Mouse (Mus musculus) embryonic facial prominence, embryonic 11.5 days (tissue): ENCODE results near the gene Wdr70. TPM values are rescaled to one million over a fixed set of nuclear protein-coding genes. Genes with fewer than 3 reads are reported as not detected.

Source experiments
- ATAC-seq: fragments of 200-750 bp; cut with Nextera tagmentation; replicated peaks from 2 replicates; pipeline ENCODE4 v1.8.0; 2017; ENCODE audit warnings: low read depth; ENCODE audit not compliant: insufficient number of reproducible peaks, low FRiP score, low TSS enrichment
- DNase-seq: peaks from one replicate; pipeline ENCODE4 v3.0.0-alpha.2; 2015; ENCODE audit warnings: low spot score
- H3K27ac ChIP-seq: fragments of 300-500 bp; sonication (generic); replicated peaks from 2 replicates; pipeline ENCODE4 v1.5.1; 2014; ENCODE audit warnings: mild to moderate bottlenecking, low read depth, low read length, control low read depth
- H3K27me3 ChIP-seq: fragments of 300-500 bp; sonication (generic); 2 replicates; pipeline ENCODE4 v1.6.1; 2014; ENCODE audit warnings: mild to moderate bottlenecking, low read length, moderate library complexity, mixed read lengths; ENCODE audit not compliant: control insufficient read depth, insufficient read depth
- H3K36me3 ChIP-seq: fragments of 300-500 bp; sonication (generic); replicated peaks from 2 replicates; pipeline ENCODE4 v1.6.1; 2014; ENCODE audit warnings: low read depth, mild to moderate bottlenecking, low read length, moderate library complexity, mixed read lengths; ENCODE audit not compliant: control insufficient read depth, insufficient read depth
- H3K4me1 ChIP-seq: fragments of 300-500 bp; sonication (generic); 2 replicates; pipeline ENCODE4 v1.6.1; 2014; ENCODE audit warnings: low read length, mixed read lengths; ENCODE audit not compliant: control insufficient read depth, insufficient read depth
- H3K4me2 ChIP-seq: fragments of 300-500 bp; sonication (generic); 2 replicates; pipeline ENCODE4 v1.6.1; 2014; ENCODE audit warnings: low read depth, mild to moderate bottlenecking, control low read depth, low read length, moderate library complexity
- H3K4me3 ChIP-seq: fragments of 300-500 bp; sonication (generic); 2 replicates; pipeline ENCODE4 v1.5.1; 2014; ENCODE audit warnings: low read depth, low read length, control low read depth
- H3K9ac ChIP-seq: fragments of 300-500 bp; sonication (generic); replicated peaks from 2 replicates; pipeline ENCODE4 v1.6.1; 2014; ENCODE audit warnings: mild to moderate bottlenecking, control low read depth, low read length
- H3K9me3 ChIP-seq: fragments of 300-500 bp; sonication (generic); replicated peaks from 2 replicates; pipeline ENCODE4 v1.6.1; 2016; ENCODE audit warnings: mild to moderate bottlenecking, low read length, inconsistent platforms, mixed read lengths; ENCODE audit not compliant: control insufficient read depth
- WGBS: fragments of 180-500 bp; shearing (Covaris S2); extraction: QIAGEN DNeasy Blood & Tissue Kit; methylation state at CpG from one replicate; pipeline ENCODE4 v1.1.7; 2014; 5-methylcytosine and 5-hydroxymethylcytosine counted together
- polyA plus RNA-seq: library from polyadenylated mRNA; unstranded; fragments of >200 nt; fragmentation: Nextera tagmentation; extraction: Ambion mirVana; gene quantifications from 2 replicates; pipeline ENCODE4 v1.2.1, GENCODE M21; 2014

The Wdr70 gene
- polyA plus RNA-seq, 1 experiment from 2014 or later, result 68.8 TPM

DNA sequence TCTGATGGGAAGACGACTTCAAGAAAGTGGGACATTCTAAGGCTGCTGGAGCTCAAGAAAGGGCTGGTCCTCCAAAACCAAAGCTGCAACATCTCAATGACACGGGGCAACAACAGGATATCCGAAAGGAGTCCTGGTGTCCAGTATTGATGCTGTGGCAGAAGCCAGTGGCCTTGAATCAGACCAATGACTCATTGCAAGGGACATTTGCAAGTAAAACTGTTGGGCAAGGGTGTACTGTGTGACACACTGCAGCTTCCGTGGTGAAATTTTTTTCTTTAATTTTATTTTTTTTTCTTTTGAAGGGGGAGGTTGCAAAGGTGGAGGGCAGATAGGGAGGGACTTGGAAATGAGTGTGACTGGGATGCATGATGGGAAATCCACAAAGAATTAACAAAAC is 256.6 kb downstream of the Wdr70 start:
- no peak overlapping the region for H3K27ac ChIP-seq
- no peaks in the 10 kb centered on the region for H3K27me3 ChIP-seq
- H3K36me3 ChIP-seq, result no peaks in the 10 kb centered on the region
- no peak overlapping the region for H3K4me3 ChIP-seq
- DNase-seq (no peak), ATAC-seq (no peak)
- WGBS, result 88% methylated on average over 4 of the region's 4 CpGs
- no peak overlapping the region for H3K9ac ChIP-seq
- no peaks in the 10 kb centered on the region for H3K4me1 ChIP-seq
- H3K9me3 ChIP-seq, result no peaks in the 10 kb centered on the region
- no peak overlapping the region for H3K4me2 ChIP-seq

DNA sequence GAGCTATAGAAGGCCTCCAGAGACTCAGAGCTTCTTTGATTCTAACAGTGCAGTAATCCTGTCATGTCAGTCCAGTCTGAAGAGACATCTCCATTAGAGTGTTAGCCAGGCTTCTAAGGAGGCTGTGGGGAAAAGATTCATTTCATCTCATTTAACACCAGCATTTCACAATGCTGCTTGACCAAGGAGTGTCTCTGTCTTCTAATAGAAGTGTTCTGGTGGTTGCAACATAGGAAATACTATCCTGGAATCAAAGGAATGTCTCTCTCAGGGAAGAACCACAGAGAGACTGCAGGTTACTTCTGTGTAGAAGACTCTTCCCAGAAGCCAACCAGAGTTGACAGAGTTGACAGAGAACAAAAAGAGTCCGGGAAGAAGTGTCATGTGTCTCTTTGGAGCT is 257.3 kb downstream of the Wdr70 start:
- Histone ChIP-seq H3K27ac (no peak overlapping the region), H3K36me3 (no peaks in the 10 kb centered on the region), H3K9ac (no peak overlapping the region), H3K9me3 (no peaks in the 10 kb centered on the region), H3K4me1 (no peaks in the 10 kb centered on the region), H3K4me3 (no peak overlapping the region), H3K27me3 (no peaks in the 10 kb centered on the region), H3K4me2 (no peak overlapping the region)
- ATAC-seq (no peak), DNase-seq (no peak)
- 81% methylated on average over 1 of the region's 1 CpGs for WGBS

DNA sequence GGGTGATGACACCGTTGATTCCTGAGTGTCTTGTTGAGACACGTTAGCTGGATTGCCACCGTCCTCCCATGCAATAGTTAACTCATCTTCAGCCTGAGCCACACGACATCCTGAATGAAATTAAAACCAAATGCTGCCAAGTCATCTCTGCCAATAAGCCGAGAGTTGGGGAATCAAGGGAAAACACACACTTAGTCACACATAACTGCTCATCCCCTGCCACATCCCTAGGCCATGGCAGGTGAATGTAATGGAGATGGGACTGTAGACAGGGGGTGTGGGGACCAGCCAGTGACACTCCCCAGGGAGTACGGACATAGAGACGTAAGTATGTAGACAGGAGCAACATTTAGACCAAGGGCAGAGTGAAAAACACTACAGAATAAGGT is 260.1 kb downstream of the Wdr70 start:
- 56% methylated on average over 7 of the region's 7 CpGs for WGBS
- Histone ChIP-seq H3K27ac (no peak overlapping the region), H3K36me3 (no peaks in the 10 kb centered on the region), H3K4me2 (no peak overlapping the region), H3K4me3 (no peak overlapping the region), H3K4me1 (no peaks in the 10 kb centered on the region), H3K9ac (no peak overlapping the region), H3K27me3 (no peaks in the 10 kb centered on the region), H3K9me3 (no peaks in the 10 kb centered on the region)
- ATAC-seq (no peak), DNase-seq (no peak)

DNA sequence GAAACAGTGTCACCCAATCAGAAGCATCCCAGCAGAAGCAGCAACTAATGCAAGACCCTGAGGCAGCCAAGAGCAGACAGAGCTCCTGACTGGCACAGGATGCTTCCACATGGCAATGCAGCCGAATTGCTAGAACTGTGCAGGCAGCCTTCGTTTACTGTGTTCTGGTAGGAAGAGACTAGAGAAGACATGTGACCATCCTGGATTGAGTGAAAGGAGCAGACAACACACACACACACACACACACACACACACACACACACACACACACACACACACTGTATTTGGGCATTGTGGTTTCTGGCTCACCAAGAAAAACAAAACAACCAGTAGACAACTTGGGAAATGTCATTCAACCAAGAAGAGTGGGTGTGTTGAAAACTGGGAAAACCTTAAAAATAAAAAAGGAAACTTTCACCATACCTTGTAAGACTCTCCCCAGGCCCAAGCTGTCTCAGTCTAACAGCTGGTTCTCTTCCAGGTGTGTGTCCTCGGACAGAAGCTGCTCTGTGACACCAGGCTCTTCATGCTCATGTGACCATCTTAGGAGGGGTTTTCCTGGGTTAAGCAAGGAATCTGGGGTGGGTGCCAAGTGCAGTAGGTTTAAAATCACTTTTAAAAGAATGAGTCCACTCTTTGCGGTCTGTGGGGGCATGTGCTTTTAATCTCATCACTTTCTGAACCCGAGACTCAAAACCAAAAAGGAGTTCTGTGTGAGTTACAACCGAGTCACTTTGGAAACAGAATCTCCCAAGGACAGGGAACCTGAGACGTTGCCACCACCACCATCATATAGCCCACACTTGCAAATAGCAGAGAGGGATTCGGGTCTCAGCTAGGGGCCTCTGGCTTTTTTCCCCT is 260.7 kb downstream of the Wdr70 start:
- 62% methylated on average over 8 of the region's 8 CpGs for WGBS
- Histone ChIP-seq H3K27me3 (no peaks in the 10 kb centered on the region), H3K36me3 (no peaks in the 10 kb centered on the region), H3K9me3 (no peaks in the 10 kb centered on the region), H3K4me1 (no peaks in the 10 kb centered on the region), H3K4me3 (no peak overlapping the region), H3K9ac (no peak overlapping the region), H3K4me2 (no peak overlapping the region), H3K27ac (no peak overlapping the region)
- DNase-seq (no peak), ATAC-seq (no peak)

DNA sequence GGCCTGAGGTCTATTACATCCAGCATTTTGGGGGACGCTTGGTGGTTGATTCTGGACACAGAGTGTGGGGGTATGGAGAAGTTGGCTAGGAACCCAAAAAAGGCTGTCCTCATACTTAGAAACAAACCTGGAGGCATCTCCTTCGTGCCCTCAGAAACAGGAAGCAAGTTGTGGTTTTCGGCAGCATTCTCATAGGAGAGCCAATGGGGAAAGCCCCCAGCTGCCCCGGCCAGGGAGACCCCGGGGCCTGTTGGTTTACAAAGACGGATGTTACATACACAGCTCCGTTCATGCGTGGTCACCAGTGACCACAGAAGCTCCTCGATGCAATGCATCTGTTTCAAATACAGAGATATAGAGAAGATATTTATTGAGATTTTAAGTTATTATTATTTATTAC is 263.6 kb downstream of the Wdr70 start:
- H3K9ac ChIP-seq, result no peak overlapping the region
- H3K4me3 ChIP-seq, result no peak overlapping the region
- H3K4me1 ChIP-seq, result no peaks in the 10 kb centered on the region
- H3K36me3 ChIP-seq, result no peaks in the 10 kb centered on the region
- no peak overlapping the region for H3K27ac ChIP-seq
- H3K4me2 ChIP-seq, result no peak overlapping the region
- ATAC-seq, result no peak
- WGBS, result 85% methylated on average over 9 of the region's 9 CpGs
- H3K9me3 ChIP-seq, result no peaks in the 10 kb centered on the region
- no peaks in the 10 kb centered on the region for H3K27me3 ChIP-seq
- no peak for DNase-seq

DNA sequence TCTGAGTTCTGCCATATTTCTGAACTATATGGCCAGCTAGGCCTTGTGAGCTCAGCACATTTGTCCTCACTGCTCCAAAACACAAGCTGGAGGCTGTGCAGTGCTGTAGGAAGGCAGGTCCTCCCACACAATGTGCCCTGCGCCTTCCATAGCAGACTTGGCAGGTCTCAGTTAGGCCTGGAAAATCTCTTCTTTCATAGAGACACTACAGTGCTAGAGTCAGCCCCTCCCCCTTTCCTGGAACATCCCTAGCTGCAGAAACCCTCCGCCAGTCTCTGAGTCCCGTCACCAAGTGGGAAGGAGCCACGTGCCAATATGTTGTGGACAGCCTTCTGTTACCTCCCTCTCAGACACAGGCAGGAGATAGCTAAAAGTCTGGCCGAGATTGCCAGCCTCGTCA is 273.5 kb downstream of the Wdr70 start:
- WGBS, result 48% methylated on average over 6 of the region's 6 CpGs

DNA sequence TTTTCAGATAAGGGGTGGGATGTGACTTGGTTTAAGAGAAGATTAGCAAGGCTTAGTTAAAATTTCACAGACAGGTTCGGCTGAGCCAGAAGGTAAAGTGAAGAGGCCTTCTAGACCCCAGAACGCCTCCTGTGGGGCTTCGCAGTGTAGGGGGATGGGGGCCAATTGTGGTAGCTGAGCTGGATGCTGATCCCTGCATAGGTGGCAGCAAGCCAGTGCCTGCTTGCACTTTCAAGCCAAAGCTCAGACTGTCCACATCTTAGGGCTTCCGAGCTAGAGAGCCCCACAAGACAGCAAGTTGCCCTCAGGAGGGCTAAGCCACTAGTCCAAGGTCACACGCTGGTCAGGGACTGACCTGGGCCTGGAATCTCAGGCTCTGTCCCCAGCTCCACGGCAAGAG is 275.1 kb downstream of the Wdr70 start:
- Histone ChIP-seq H3K36me3 (no peaks in the 10 kb centered on the region), H3K4me1 (no peaks in the 10 kb centered on the region), H3K9ac (no peak overlapping the region), H3K4me2 (no peak overlapping the region), H3K27me3 (peaks cover 2% of the 10 kb centered on the region), H3K4me3 (no peak overlapping the region), H3K27ac (no peak overlapping the region), H3K9me3 (no peaks in the 10 kb centered on the region)
- DNase-seq, result no peak
- ATAC-seq, result no peak
- WGBS, result 66% methylated on average over 6 of the region's 6 CpGs

More for the DNA sequence above, 273.5 kb downstream of the Wdr70 start:
- Histone ChIP-seq H3K9ac (no peak overlapping the region), H3K4me2 (no peak overlapping the region), H3K27me3 (no peaks in the 10 kb centered on the region; the same call in 1 of the 2 replicates), H3K36me3 (no peaks in the 10 kb centered on the region), H3K4me1 (no peaks in the 10 kb centered on the region), H3K27ac (no peak overlapping the region), H3K4me3 (no peak overlapping the region), H3K9me3 (no peaks in the 10 kb centered on the region)
- ATAC-seq (no peak), DNase-seq (no peak)
